Mouse (Mus musculus): Measurements from ENCODE around the gene L3mbtl2. TPM values are rescaled to one million over a fixed set of nuclear protein-coding genes. Genes with fewer than 3 reads are reported as not detected.
"Not testable (repeated sequence)": the region's sequence is repeated elsewhere in the genome, so short reads cannot be mapped to it uniquely, and the experiment has no call there.

Gene L3mbtl2
- 38.3 and 41.4 TPM in 2 replicates for total RNA-seq (2014; fragmentation: Nextera tagmentation)
- total RNA-seq (2017) = 31.5 and 42.9 TPM in 2 replicates

GRCm38 (mm10) chr15:81663697-81664561 lies at the start of gene L3mbtl2:
TSS of gene L3mbtl2 (plus strand) at chr15:81663889.
- ATAC-seq (replicated peaks; ENCODE audit: low FRiP score, low TSS enrichment, poor library complexity, severe bottlenecking) = peak; percentile 98

DNA sequence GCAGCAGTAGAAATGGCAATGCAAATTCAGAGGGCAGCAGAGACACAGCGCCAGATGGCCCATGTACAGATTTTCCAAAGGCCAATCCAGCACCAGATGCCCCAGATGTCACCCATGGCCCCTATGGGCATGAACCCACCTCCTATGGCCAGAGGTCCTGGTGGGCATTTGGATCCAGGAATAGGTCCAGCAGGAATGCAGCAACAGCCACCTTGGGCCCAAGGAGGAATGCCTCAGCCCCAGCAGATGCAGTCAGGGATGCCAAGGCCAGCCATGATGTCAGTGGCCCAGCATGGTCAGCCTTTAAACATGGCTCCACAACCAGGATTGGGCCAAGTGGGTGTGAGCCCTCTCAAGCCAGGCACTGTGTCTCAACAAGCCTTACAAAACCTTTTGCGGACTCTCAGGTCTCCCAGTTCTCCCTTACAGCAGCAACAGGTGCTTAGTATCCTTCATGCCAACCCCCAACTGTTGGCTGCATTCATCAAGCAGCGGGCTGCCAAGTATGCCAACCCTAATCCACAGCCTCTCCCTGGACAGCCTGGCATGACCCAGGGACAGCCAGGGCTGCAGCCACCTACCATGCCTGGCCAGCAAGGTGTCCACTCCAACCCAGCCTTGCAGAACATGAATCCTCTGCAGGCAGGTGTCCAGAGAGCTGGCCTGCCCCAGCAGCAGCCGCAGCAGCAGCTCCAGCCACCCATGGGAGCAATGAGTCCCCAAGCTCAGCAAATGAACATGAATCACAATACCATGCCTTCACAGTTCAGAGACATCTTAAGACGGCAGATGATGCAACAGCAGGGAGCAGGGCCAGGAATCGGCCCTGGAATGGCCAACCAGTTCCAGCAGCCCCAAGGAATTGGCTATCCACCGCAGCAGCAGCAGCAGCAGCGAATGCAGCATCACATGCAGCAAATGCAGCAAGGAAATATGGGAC lies 13.9 kb upstream of the L3mbtl2 start:
- no peak for ATAC-seq (replicated peaks; ENCODE audit: low FRiP score, low TSS enrichment, poor library complexity, severe bottlenecking)

DNA sequence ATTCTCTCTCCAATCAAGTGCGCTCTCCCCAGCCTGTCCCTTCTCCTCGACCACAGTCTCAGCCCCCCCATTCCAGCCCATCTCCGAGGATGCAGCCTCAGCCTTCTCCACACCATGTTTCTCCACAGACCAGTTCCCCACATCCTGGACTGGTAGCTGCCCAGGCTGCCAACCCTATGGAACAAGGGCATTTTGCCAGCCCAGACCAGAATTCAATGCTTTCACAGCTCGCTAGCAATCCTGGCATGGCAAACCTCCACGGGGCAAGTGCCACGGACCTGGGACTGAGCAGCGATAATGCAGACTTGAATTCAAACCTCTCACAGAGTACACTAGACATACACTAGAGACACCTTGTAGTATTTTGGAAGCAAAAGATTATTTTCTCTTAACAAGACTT lies 13.1 kb upstream of the L3mbtl2 start:
- no peak for ATAC-seq (replicated peaks; ENCODE audit: low FRiP score, low TSS enrichment, poor library complexity, severe bottlenecking)

- ATAC-seq (replicated peaks; ENCODE audit: low FRiP score, low TSS enrichment, poor library complexity, severe bottlenecking) = no peak
These were observed 2.0 kb upstream of the L3mbtl2 start for GRCm38 (mm10) chr15:81661701-81662100.

DNA sequence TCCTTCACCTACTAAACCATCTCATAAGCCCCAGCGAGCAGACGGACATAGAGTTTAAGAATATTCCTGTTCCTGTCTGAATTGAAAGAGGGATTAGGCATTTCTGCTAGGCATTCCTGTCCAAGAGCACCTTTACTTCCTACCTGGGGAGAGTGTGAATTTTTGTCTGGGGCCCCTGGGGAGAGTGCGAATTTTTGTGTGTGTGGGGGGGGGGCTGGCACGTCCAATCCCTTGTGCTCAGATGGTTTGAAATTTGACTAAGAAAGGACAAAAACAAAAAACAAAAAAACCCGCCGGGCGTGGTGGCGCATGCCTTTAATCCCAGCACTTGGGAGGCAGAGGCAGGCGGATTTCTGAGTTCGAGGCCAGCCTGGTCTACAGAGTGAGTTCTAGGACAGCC lies 408 bp upstream of the L3mbtl2 start:
- no peak for ATAC-seq (replicated peaks; ENCODE audit: low FRiP score, low TSS enrichment, poor library complexity, severe bottlenecking)

GRCm38 (mm10) chr15:81666957-81667356 lies 3.3 kb downstream of the L3mbtl2 start:
- no peak for ATAC-seq (replicated peaks; ENCODE audit: low FRiP score, low TSS enrichment, poor library complexity, severe bottlenecking)

GRCm38 (mm10) chr15:81670231-81670640 lies 6.5 kb downstream of the L3mbtl2 start:
- peak; percentile 44; the same call in 1 of the 2 replicates for ATAC-seq (replicated peaks; ENCODE audit: low FRiP score, low TSS enrichment, poor library complexity, severe bottlenecking)

DNA sequence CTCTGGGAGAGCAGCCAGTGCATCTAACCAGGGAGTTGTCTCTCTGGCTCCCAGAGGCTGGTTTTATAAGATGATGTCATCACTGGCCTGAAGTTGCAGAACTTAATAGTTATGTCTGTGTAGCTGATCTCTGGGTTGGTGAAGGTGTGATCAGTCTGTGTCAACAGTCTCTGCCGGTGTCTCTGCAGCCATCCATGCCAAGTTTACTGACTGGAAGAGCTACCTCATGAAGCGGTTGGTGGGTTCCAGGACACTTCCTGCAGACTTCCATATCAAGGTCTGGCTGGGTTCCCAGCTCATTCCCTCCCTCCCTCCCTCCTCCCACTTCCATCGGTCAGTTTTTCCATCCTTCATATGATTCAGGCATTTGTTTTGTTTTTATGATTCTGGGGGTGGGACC lies 12.9 kb downstream of the L3mbtl2 start:
- no peak for ATAC-seq (replicated peaks; ENCODE audit: low FRiP score, low TSS enrichment, poor library complexity, severe bottlenecking)

DNA sequence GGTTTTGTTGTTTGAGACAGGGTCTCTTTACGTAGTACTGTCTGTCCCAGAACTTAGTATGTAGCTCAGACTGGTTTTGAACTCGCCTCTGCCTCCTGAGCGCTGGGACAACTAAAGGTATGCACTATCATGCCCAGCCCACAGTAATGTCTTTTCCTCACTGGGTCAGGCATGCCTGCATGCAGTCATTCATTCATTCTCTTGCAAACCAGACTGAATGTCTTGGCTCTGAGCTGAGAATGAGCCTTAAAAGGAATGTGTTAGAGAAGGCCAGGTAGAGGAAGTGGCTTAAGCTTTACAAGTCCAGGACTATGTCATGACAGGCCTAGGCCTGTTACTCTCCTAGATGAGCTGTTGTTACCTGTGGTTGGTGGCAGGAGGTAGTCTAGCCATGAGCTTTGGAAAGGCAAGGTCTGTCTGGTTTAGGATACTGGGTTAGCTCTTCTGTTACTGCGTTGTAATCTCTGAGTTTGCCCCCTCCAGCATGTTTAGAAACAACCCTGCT lies 16.7 kb downstream of the L3mbtl2 start:
- ATAC-seq (replicated peaks; ENCODE audit: low FRiP score, low TSS enrichment, poor library complexity, severe bottlenecking) = no peak

GRCm38 (mm10) chr15:81693366-81693966 lies 29.8 kb downstream of the L3mbtl2 start:
- ATAC-seq (replicated peaks; ENCODE audit: low FRiP score, low TSS enrichment, poor library complexity, severe bottlenecking) = no peak

- ATAC-seq (replicated peaks; ENCODE audit: low FRiP score, low TSS enrichment, poor library complexity, severe bottlenecking) = peak; percentile 77
These were observed 30.5 kb downstream of the L3mbtl2 start for GRCm38 (mm10) chr15:81693967-81694881.

DNA sequence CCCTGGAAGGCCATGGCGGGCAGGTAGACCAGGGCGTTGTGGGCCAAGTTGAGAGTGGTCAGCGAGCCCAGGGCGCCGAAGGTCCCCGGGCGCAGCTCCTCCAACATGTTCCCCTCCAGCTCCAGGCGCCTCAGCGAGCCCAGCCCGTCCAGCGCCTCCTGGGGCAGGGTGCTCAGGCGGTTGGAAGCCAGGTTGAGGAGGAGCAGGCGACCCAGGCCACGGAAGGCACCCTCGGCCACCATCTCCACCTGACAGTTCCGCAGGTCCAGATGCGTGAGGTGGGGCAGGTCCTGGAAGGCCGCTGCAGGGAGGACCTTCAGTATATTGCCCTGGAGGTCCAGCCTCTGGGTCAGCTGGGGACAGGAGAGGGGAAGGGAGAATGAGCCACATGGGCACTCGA lies 31.2 kb downstream of the L3mbtl2 start:
- no peak for ATAC-seq (replicated peaks; ENCODE audit: low FRiP score, low TSS enrichment, poor library complexity, severe bottlenecking)

GRCm38 (mm10) chr15:81697175-81697574 lies 33.5 kb downstream of the L3mbtl2 start, which contains the start of gene Chadl:
TSS of gene Chadl (minus strand) at chr15:81697287.
- no peak for ATAC-seq (replicated peaks; ENCODE audit: low FRiP score, low TSS enrichment, poor library complexity, severe bottlenecking)

GRCm38 (mm10) chr15:81697847-81698246 lies 34.2 kb downstream of the L3mbtl2 start:
- ATAC-seq (replicated peaks; ENCODE audit: low FRiP score, low TSS enrichment, poor library complexity, severe bottlenecking) = no peak

DNA sequence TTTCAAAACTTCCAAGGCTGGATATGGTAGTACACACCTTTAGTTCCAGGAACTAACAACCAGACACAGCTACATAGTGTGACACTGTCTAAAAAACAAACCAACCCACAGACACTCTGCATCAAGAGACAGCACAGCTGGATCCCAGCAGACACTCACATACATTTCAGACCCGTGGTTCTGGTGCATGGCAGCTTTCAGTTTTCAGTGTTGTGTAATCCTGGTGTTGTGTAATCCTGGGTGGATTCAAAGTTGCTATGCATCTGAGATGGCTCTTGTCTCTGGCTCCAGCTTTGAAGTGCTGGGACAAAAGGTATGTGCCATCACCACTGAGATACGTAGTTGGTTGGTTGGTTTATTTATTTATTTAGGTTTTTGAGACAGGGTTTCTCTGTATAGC lies 34.8 kb downstream of the L3mbtl2 start:
- ATAC-seq (replicated peaks; ENCODE audit: low FRiP score, low TSS enrichment, poor library complexity, severe bottlenecking) = no peak

DNA sequence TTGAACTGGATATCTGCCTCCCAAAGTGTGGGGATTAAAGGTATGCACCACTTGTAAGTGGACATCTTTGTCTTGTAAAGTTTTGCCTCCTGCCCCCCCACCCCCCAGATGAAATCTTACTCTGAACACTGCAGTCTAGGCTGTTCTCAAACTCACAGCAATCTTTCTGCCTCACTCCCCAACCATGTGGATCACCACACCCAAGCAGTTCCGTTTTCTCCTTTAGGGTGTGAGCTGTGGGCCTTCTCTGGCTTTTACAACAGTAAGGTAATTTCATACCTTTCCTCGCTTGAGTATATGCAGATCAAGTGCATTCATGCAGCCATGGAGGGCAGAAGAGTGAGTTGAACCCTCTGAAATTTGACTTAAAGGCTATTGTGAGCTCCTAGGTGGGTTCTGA lies 36.5 kb downstream of the L3mbtl2 start:
- no peak for ATAC-seq (replicated peaks; ENCODE audit: low FRiP score, low TSS enrichment, poor library complexity, severe bottlenecking)

DNA sequence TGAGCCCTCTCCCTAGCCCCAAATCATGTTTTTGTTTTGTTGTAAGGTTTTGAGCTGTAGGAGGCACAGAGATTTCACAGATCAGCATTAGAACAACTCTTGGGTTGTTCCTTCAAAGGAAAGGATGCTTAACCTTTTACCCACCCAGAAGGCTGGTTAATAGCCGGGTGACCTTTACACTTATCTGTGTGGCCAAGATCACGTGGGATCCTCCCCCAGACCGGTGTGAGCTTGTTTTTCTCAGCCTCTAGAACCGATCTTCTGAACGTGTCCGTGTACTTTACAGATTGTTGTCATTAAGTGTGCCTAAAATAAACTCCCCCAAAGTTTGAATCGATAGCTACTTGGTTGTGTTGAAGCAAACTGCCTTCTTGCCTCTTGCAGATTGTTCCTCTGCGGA lies 36.9 kb downstream of the L3mbtl2 start:
- ATAC-seq (replicated peaks; ENCODE audit: low FRiP score, low TSS enrichment, poor library complexity, severe bottlenecking) = no peak

DNA sequence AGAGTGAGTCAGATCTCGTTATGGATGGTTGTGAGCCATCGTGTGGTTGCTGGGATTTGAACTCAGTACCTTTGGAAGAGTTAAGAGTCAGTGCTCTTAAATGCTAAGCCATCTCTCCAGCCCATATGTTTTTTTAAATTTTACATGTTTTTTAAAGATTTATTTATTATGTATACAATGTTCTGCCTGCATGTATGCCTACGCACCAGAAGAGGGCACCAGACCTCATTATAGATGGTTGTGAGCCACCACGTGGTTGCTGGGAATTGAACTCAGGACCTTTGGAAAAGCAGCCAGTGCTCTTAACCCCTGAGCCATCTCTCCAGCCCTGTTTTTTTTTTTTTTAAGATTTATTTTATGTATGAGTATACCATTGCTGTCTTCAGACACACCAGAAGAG lies 37.7 kb downstream of the L3mbtl2 start:
- ATAC-seq (replicated peaks; ENCODE audit: low FRiP score, low TSS enrichment, poor library complexity, severe bottlenecking) = not testable (repeated sequence)

All from megakaryocyte-erythroid progenitor cell, adult 5-6 weeks (primary cell).